19 mouse cellular contexts compared by ENCODE assay signal in the genomic region with DNA sequence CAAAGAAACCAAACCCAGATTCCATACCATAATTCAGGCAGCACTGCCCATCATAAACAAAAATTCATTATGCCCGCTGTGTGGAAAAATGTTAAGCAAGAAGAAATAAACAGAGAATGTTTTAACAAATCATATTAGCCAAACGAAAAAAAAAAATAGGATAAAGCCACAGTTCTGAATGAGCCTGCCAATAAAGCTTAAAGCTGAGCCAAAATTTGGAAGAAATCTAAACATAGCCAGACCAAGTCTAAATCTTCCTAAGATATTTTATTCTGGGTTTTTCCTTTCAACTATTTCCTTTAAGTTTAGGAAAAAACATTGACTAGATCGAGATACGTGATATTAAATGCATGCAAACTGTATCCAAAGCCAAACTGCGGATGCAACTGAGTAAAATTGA. TPM values are rescaled to one million over a fixed set of nuclear protein-coding genes. Genes with fewer than 3 reads are reported as not detected.
DNase-seq lines count a peak whose midpoint lies in the region; ATAC-seq and TF ChIP-seq lines count a peak whose summit lies in the region.
"Had no signal": no experiment of that assay in that cellular context is flagged by ENCODE, and none has a peak within 500 bp of the region (broad histone marks: within the 10 kb centered on the region; RNA-seq: fewer than 3 reads in every experiment).

No protein-coding gene starts in this region.

- ATAC-seq in lung, embryonic 14.5 days (ENCODE audit: insufficient read depth), result no peak
- no peak for ATAC-seq in embryonic facial prominence, embryonic 14.5 days (ENCODE audit: low read depth)
- ATAC-seq in forebrain, embryonic 11.5 days (replicated peaks; ENCODE audit: low FRiP score), result no peak
- ATAC-seq: forebrain, embryonic 14.5 days; forebrain, embryonic 16.5 days had no signal

- H3K4me2 ChIP-seq in lung, embryonic 14.5 days, result no peak overlapping the region
- no peak overlapping the region for H3K4me2 ChIP-seq in embryonic facial prominence, embryonic 14.5 days (ENCODE audit: low read depth, low read length)
- H3K4me2 ChIP-seq in forebrain, embryonic 11.5 days (ENCODE audit: low read depth, low read length, severe bottlenecking), result no peak overlapping the region
- H3K4me2 ChIP-seq: embryonic facial prominence, embryonic 12.5 days; forebrain, embryonic 12.5 days had no signal

- H3K4me1 ChIP-seq in lung, embryonic 14.5 days (ENCODE audit: insufficient read depth), result no peaks in the 10 kb centered on the region
- no peaks in the 10 kb centered on the region; the same call in 1 of the 2 replicates for H3K4me1 ChIP-seq in embryonic facial prominence, embryonic 14.5 days (ENCODE audit: control insufficient read depth, insufficient read depth, low read length)
- no peaks in the 10 kb centered on the region for H3K4me1 ChIP-seq in forebrain, embryonic 11.5 days (replicated peaks; ENCODE audit: control insufficient read depth, insufficient read depth, low read length)
- H3K4me1 ChIP-seq: embryonic facial prominence, embryonic 12.5 days; forebrain, embryonic 12.5 days had no signal

- no peak for TF ChIP-seq CTCF in lung, embryonic 14.5 days (IDR thresholded peaks at IDR 0.05; ENCODE audit: low read depth)

- 60% methylated on average over 5 of the region's 5 CpGs for WGBS in lung, embryonic 14.5 days
- 61% methylated on average over 5 of the region's 5 CpGs for WGBS in embryonic facial prominence, embryonic 14.5 days
- WGBS in forebrain, embryonic 11.5 days, result 90% methylated on average over 5 of the region's 5 CpGs

- DNase-seq in lung, embryonic 14.5 days, result peak; percentile 71
- DNase-seq in lung, postnatal 10 days, result no peak
- DNase-seq in embryonic facial prominence, embryonic 14.5 days (ENCODE audit: low spot score), result peak; percentile 67
- DNase-seq in adrenal gland, adult (ENCODE audit: inconsistent age in 2 of 2, low spot score in 1 of 2), result no peak
- DNase-seq in forebrain, embryonic 11.5 days (ENCODE audit: low spot score), result no peak
- DNase-seq: adrenal gland, adult 8-10 months; adrenal gland, postnatal 14 days; adrenal gland, postnatal 36 days; cerebellum, adult 11 months; cerebellum, adult 18-20 months; cerebellum, adult 8-10 months; cerebellum, adult 9-11 months; cerebellum, postnatal 14 days; cerebellum, postnatal 36 days; embryo, embryonic 11 days had no signal

- H3K36me3 ChIP-seq in lung, embryonic 14.5 days (ENCODE audit: insufficient read depth), result no peaks in the 10 kb centered on the region
- H3K36me3 ChIP-seq in embryonic facial prominence, embryonic 14.5 days (ENCODE audit: control insufficient read depth, insufficient read depth, low read length), result no peaks in the 10 kb centered on the region
- no peaks in the 10 kb centered on the region for H3K36me3 ChIP-seq in forebrain, embryonic 11.5 days (ENCODE audit: control insufficient read depth, insufficient read depth, low read length)
- H3K36me3 ChIP-seq: embryonic facial prominence, embryonic 12.5 days; forebrain, embryonic 12.5 days had no signal

- no peaks in the 10 kb centered on the region for H3K27me3 ChIP-seq in lung, embryonic 14.5 days (ENCODE audit: insufficient read depth, low read length)
- no peaks in the 10 kb centered on the region for H3K27me3 ChIP-seq in embryonic facial prominence, embryonic 14.5 days (replicated peaks; ENCODE audit: control insufficient read depth, insufficient read depth, low read length)
- no peaks in the 10 kb centered on the region for H3K27me3 ChIP-seq in forebrain, embryonic 11.5 days (ENCODE audit: control insufficient read depth, insufficient read depth, low read length)
- H3K27me3 ChIP-seq: embryonic facial prominence, embryonic 12.5 days; forebrain, embryonic 12.5 days had no signal

- no peak overlapping the region for H3K4me3 ChIP-seq in lung, embryonic 14.5 days (ENCODE audit: low read depth, low read length)
- no peak overlapping the region for H3K4me3 ChIP-seq in embryonic facial prominence, embryonic 14.5 days (ENCODE audit: low read depth, low read length)
- H3K4me3 ChIP-seq in forebrain, embryonic 11.5 days (ENCODE audit: low read depth, low read length), result no peak overlapping the region
- H3K4me3 ChIP-seq: embryonic facial prominence, embryonic 12.5 days; forebrain, embryonic 12.5 days had no signal

- no peak overlapping the region for H3K27ac ChIP-seq in lung, embryonic 14.5 days (ENCODE audit: low read depth)
- H3K27ac ChIP-seq in embryonic facial prominence, embryonic 14.5 days (replicated peaks; ENCODE audit: low read depth, low read length), result no peak overlapping the region
- no peak overlapping the region for H3K27ac ChIP-seq in forebrain, embryonic 11.5 days (ENCODE audit: low read depth, low read length)
- H3K27ac ChIP-seq: embryonic facial prominence, embryonic 12.5 days; forebrain, embryonic 12.5 days had no signal

- no peak overlapping the region for H3K9ac ChIP-seq in lung, embryonic 14.5 days
- no peak overlapping the region for H3K9ac ChIP-seq in embryonic facial prominence, embryonic 14.5 days (ENCODE audit: low read depth, low read length)
- H3K9ac ChIP-seq in forebrain, embryonic 11.5 days (ENCODE audit: low read length), result no peak overlapping the region
- H3K9ac ChIP-seq: embryonic facial prominence, embryonic 12.5 days; forebrain, embryonic 12.5 days had no signal

- no peaks in the 10 kb centered on the region for H3K9me3 ChIP-seq in lung, embryonic 14.5 days (ENCODE audit: low read depth, low read length)
- H3K9me3 ChIP-seq in embryonic facial prominence, embryonic 14.5 days (ENCODE audit: control insufficient read depth, low read length), result no peaks in the 10 kb centered on the region
- no peaks in the 10 kb centered on the region for H3K9me3 ChIP-seq in forebrain, embryonic 11.5 days (ENCODE audit: control insufficient read depth, low read length)
- H3K9me3 ChIP-seq: embryonic facial prominence, embryonic 12.5 days; forebrain, embryonic 12.5 days had no signal

RNA-seq across cellular contexts. Expression of gene Alx1, which starts 54.9 kb away (rescaled TPM):
- 0.08 and 0.20 TPM in 2 replicates for polyA plus RNA-seq in lung, embryonic 14.5 days (2014; fragmentation: Nextera tagmentation; extraction: Ambion mirVana)
- 49.7 and 58.8 TPM in 2 replicates for polyA plus RNA-seq in embryonic facial prominence, embryonic 14.5 days (2014; fragmentation: Nextera tagmentation; extraction: Ambion mirVana)
- 44.8 and 48.8 TPM in 2 replicates for polyA plus RNA-seq in forebrain, embryonic 11.5 days (2014; fragmentation: Nextera tagmentation; extraction: Ambion mirVana)

Comparison
In these comparisons a context has a peak if more than half of its experiments do, and no peak if none do; other contexts are left out.
1. DNase-seq: peak in lung, embryonic 14.5 days (single experiment) and embryonic facial prominence, embryonic 14.5 days (single experiment); none in lung, postnatal 10 days (single experiment), adrenal gland, adult (0 of 2) and forebrain, embryonic 11.5 days (single experiment).
2. RNA of gene Alx1, which starts 54.9 kb away (polyA plus RNA-seq): 49.7 to 58.8 TPM in embryonic facial prominence, embryonic 14.5 days and 44.8 to 48.8 TPM in forebrain, embryonic 11.5 days; 0.08 to 0.20 TPM in lung, embryonic 14.5 days; every median in the first group is over 10 times any median in the second.